Mouse (Mus musculus): ENCODE measurements at regions not wholly inside any gene's neighbourhood (a gene's known extent, or its start where the extent isn't known, plus 50 kb on each side); places are given as distances from the start of the nearest gene placed in this dataset.

DNA sequence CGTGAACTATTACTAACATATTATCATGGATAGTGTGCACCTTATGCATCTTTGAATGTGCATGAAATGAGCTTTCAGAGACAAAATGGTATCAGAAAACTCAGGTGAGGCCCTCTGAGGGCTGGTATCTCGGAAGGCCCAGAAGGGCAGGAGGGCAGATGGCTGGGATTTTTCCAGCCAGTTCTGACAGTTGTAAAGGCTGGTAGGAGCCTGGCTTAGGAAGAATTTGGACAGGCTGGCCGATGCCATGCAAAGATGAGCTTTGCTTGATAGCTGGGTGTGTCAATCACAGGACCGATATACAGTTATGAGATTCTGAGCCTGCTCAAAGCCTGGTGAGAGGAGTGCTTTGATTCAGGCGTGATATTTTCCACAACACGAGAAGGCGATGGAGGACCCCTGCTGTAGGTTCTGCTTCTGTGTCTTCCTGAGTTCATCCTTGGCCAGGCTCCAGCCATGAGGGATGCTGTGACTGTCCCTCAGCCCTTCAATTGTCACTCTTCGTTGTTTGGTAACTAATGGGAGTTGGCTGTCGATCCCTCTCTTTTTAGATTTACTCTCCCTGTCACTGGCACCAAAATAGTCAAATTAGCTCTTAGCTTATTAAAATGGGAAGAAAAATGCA lies 159.0 kb upstream of the Sash1 start:
- no peaks in the 10 kb centered on the region for H3K36me3 ChIP-seq (replicated peaks; ENCODE audit: control insufficient read depth, insufficient read depth, low read depth, low read length)
- H3K4me1 ChIP-seq (ENCODE audit: control insufficient read depth, insufficient read depth, low read length), result no peaks in the 10 kb centered on the region
- 86% methylated on average over 9 of the region's 9 CpGs for WGBS
- no peak overlapping the region for H3K9ac ChIP-seq (replicated peaks; ENCODE audit: low read length)
- ATAC-seq (replicated peaks; ENCODE audit: insufficient number of reproducible peaks, low FRiP score, low TSS enrichment, low read depth), result no peak
- H3K9me3 ChIP-seq (replicated peaks; ENCODE audit: control insufficient read depth, low read length), result no peaks in the 10 kb centered on the region
- H3K4me3 ChIP-seq (ENCODE audit: low read depth, low read length), result no peak overlapping the region
- no peak overlapping the region for H3K4me2 ChIP-seq (ENCODE audit: low read depth, low read length)
- H3K27me3 ChIP-seq (ENCODE audit: control insufficient read depth, insufficient read depth, low read length), result no peaks in the 10 kb centered on the region
- no peak overlapping the region for H3K27ac ChIP-seq (replicated peaks; ENCODE audit: low read depth, low read length)
- DNase-seq (ENCODE audit: low spot score), result no peak

DNA sequence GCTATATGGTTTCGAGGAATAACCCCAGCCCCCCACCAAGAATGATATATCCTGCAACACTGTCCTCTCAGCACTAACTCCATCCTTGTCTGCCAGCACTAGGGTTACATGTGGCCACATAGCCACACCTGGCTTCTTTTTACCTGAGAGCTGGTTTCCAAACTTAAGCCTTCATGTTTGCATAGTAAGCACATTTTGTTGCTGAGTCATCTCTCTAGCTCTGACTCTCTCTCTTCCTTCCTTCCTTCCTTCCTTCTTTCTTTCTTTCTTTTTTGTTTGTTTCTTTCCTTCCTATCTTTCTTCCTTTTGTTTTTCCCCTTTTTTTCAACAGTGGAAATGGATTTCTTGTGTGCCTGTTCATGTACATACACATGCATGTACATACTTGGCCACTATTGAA lies 157.6 kb upstream of the Sash1 start:
- H3K4me1 ChIP-seq (ENCODE audit: control insufficient read depth, insufficient read depth, low read length), result no peaks in the 10 kb centered on the region
- H3K4me2 ChIP-seq (ENCODE audit: low read depth, low read length), result no peak overlapping the region
- ATAC-seq (replicated peaks; ENCODE audit: insufficient number of reproducible peaks, low FRiP score, low TSS enrichment, low read depth), result no peak
- DNase-seq (ENCODE audit: low spot score), result no peak
- no peaks in the 10 kb centered on the region for H3K9me3 ChIP-seq (replicated peaks; ENCODE audit: control insufficient read depth, low read length)
- WGBS, result 90% methylated on average over 1 of the region's 1 CpGs
- no peak overlapping the region for H3K27ac ChIP-seq (replicated peaks; ENCODE audit: low read depth, low read length)
- H3K27me3 ChIP-seq (ENCODE audit: control insufficient read depth, insufficient read depth, low read length), result no peaks in the 10 kb centered on the region
- H3K9ac ChIP-seq (replicated peaks; ENCODE audit: low read length), result no peak overlapping the region
- H3K36me3 ChIP-seq (replicated peaks; ENCODE audit: control insufficient read depth, insufficient read depth, low read depth, low read length), result no peaks in the 10 kb centered on the region
- no peak overlapping the region for H3K4me3 ChIP-seq (ENCODE audit: low read depth, low read length)

GRCm38 (mm10) chr10:9030486-9030885 lies 144.6 kb upstream of the Sash1 start:
- Histone ChIP-seq H3K9ac (replicated peaks; ENCODE audit: low read length) (no peak overlapping the region), H3K27ac (replicated peaks; ENCODE audit: low read depth, low read length) (no peak overlapping the region), H3K27me3 (ENCODE audit: control insufficient read depth, insufficient read depth, low read length) (no peaks in the 10 kb centered on the region), H3K4me2 (ENCODE audit: low read depth, low read length) (no peak overlapping the region), H3K4me1 (ENCODE audit: control insufficient read depth, insufficient read depth, low read length) (no peaks in the 10 kb centered on the region), H3K4me3 (ENCODE audit: low read depth, low read length) (no peak overlapping the region), H3K9me3 (replicated peaks; ENCODE audit: control insufficient read depth, low read length) (no peaks in the 10 kb centered on the region), H3K36me3 (replicated peaks; ENCODE audit: control insufficient read depth, insufficient read depth, low read depth, low read length) (no peaks in the 10 kb centered on the region)
- DNase-seq (ENCODE audit: low spot score) (no peak), ATAC-seq (replicated peaks; ENCODE audit: insufficient number of reproducible peaks, low FRiP score, low TSS enrichment, low read depth) (no peak)
- 89% methylated on average over 6 of the region's 6 CpGs for WGBS

- WGBS, result 75% methylated on average over 6 of the region's 6 CpGs
- Histone ChIP-seq H3K27me3 (ENCODE audit: control insufficient read depth, insufficient read depth, low read length) (no peaks in the 10 kb centered on the region), H3K27ac (replicated peaks; ENCODE audit: low read depth, low read length) (no peak overlapping the region), H3K4me1 (ENCODE audit: control insufficient read depth, insufficient read depth, low read length) (no peaks in the 10 kb centered on the region), H3K9me3 (replicated peaks; ENCODE audit: control insufficient read depth, low read length) (no peaks in the 10 kb centered on the region), H3K36me3 (replicated peaks; ENCODE audit: control insufficient read depth, insufficient read depth, low read depth, low read length) (no peaks in the 10 kb centered on the region), H3K9ac (replicated peaks; ENCODE audit: low read length) (no peak overlapping the region), H3K4me2 (ENCODE audit: low read depth, low read length) (no peak overlapping the region), H3K4me3 (ENCODE audit: low read depth, low read length) (no peak overlapping the region)
- DNase-seq (ENCODE audit: low spot score) (no peak), ATAC-seq (replicated peaks; ENCODE audit: insufficient number of reproducible peaks, low FRiP score, low TSS enrichment, low read depth) (no peak)
Observed at GRCm38 (mm10) chr10:9029506-9029905, 143.6 kb upstream of the Sash1 start.

DNA sequence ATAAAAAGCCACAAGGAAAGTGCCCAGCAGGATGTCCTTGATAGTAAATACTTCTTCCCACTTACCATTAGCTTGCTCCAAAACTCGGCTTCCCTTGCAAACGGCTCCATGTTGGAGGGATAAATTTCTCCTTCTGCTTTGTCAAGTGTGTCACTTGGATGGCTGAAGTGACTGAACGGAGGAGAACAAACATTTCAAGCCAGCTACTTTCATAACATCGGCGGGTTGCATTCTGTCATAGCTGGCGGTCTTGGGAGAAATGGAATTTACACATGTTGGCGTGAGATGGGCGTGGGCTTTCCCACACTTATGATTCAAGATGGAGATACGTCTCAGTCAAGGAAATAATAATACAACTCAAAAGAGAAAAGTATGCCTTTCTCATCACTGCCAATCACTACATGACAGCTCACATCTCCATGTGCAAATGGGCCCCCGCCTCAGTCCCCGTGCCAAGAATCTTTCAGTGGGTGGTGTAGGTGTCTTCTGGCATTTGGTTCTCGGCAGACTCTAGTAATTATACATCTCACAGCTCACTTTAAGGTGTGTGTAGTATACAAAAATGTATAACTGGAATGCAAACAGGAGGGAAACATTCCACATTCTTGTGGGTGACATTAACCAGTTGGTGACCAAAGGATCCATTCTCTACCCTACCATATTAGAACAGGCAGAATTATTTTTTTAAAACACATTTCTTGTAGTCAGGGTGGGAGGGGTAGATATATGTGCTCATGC lies 141.4 kb upstream of the Sash1 start:
- ATAC-seq (replicated peaks; ENCODE audit: insufficient number of reproducible peaks, low FRiP score, low TSS enrichment, low read depth), result no peak

DNA sequence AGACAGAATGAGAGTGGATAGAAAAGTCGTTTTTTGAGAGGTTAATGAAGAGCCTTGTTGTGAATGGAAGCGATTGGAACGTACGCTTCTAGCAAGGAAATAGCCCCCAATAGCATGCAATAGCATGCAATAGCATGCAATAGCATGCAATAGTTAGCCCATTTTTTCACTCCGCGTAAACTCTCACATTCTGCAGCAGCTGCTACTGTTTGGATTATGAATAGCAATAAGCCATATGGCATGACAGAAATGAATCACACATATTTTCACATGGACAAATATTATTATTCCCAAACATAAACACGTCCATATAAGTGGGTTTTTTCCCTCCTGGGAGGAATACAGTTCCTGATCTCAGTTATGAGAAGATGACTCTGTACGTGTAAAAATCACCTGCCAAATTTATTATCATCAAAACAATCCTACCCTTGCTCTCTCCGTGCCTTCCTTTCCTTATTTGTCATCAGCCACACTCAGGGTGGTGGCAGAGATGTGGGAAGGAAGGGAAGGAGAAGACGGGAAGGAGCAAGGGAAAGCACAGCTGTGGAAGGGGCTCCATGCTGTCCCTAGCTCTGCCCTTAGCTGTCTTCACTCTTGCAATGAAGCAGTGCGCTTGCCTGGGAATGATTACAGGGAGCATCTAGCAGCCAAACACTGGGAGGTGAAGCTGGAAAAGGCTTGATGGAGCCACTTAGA lies 129.1 kb upstream of the Sash1 start:
- no peak for ATAC-seq (replicated peaks; ENCODE audit: insufficient number of reproducible peaks, low FRiP score, low TSS enrichment, low read depth)
- H3K4me2 ChIP-seq (ENCODE audit: low read depth, low read length), result no peak overlapping the region
- 82% methylated on average over 11 of the region's 11 CpGs for WGBS
- H3K27ac ChIP-seq (replicated peaks; ENCODE audit: low read depth, low read length), result no peak overlapping the region
- no peaks in the 10 kb centered on the region for H3K9me3 ChIP-seq (replicated peaks; ENCODE audit: control insufficient read depth, low read length)
- H3K27me3 ChIP-seq (ENCODE audit: control insufficient read depth, insufficient read depth, low read length), result no peaks in the 10 kb centered on the region
- no peaks in the 10 kb centered on the region; the same call in 1 of the 2 replicates for H3K4me1 ChIP-seq (ENCODE audit: control insufficient read depth, insufficient read depth, low read length)
- H3K9ac ChIP-seq (replicated peaks; ENCODE audit: low read length), result no peak overlapping the region
- H3K36me3 ChIP-seq (replicated peaks; ENCODE audit: control insufficient read depth, insufficient read depth, low read depth, low read length), result no peaks in the 10 kb centered on the region
- no peak for DNase-seq (ENCODE audit: low spot score)
- H3K4me3 ChIP-seq (ENCODE audit: low read depth, low read length), result no peak overlapping the region

More for the DNA sequence above, 141.4 kb upstream of the Sash1 start:
- no peak for DNase-seq (ENCODE audit: low spot score)
- WGBS, result 88% methylated on average over 12 of the region's 12 CpGs
- Histone ChIP-seq H3K36me3 (replicated peaks; ENCODE audit: control insufficient read depth, insufficient read depth, low read depth, low read length) (no peaks in the 10 kb centered on the region), H3K4me3 (ENCODE audit: low read depth, low read length) (no peak overlapping the region), H3K9ac (replicated peaks; ENCODE audit: low read length) (no peak overlapping the region), H3K4me2 (ENCODE audit: low read depth, low read length) (no peak overlapping the region), H3K27ac (replicated peaks; ENCODE audit: low read depth, low read length) (no peak overlapping the region), H3K27me3 (ENCODE audit: control insufficient read depth, insufficient read depth, low read length) (no peaks in the 10 kb centered on the region), H3K4me1 (ENCODE audit: control insufficient read depth, insufficient read depth, low read length) (no peaks in the 10 kb centered on the region), H3K9me3 (replicated peaks; ENCODE audit: control insufficient read depth, low read length) (no peaks in the 10 kb centered on the region)

- Histone ChIP-seq H3K27me3 (ENCODE audit: control insufficient read depth, insufficient read depth, low read length) (no peaks in the 10 kb centered on the region), H3K27ac (replicated peaks; ENCODE audit: low read depth, low read length) (no peak overlapping the region), H3K4me1 (ENCODE audit: control insufficient read depth, insufficient read depth, low read length) (no peaks in the 10 kb centered on the region; the same call in 1 of the 2 replicates), H3K9ac (replicated peaks; ENCODE audit: low read length) (no peak overlapping the region), H3K4me2 (ENCODE audit: low read depth, low read length) (no peak overlapping the region), H3K4me3 (ENCODE audit: low read depth, low read length) (no peak overlapping the region), H3K36me3 (replicated peaks; ENCODE audit: control insufficient read depth, insufficient read depth, low read depth, low read length) (no peaks in the 10 kb centered on the region), H3K9me3 (replicated peaks; ENCODE audit: control insufficient read depth, low read length) (no peaks in the 10 kb centered on the region)
- ATAC-seq (replicated peaks; ENCODE audit: insufficient number of reproducible peaks, low FRiP score, low TSS enrichment, low read depth) (no peak), DNase-seq (ENCODE audit: low spot score) (no peak)
- 75% methylated on average over 3 of the region's 3 CpGs for WGBS
Observed at GRCm38 (mm10) chr10:9013549-9013925, 127.7 kb upstream of the Sash1 start.

Data from embryonic facial prominence, embryonic 11.5 days (tissue).